Mouse (Mus musculus) ES-E14 (cell line): ENCODE data around the gene Sun1.

ENCODE experiments used
- HCFC1 ChIP-seq: IDR thresholded peaks from 2 replicates; pipeline ENCODE4 v1.6.1; 2012; ENCODE audit warnings: low read length, inconsistent platforms, borderline replicate concordance; ENCODE audit not compliant: insufficient read depth
- MAFK ChIP-seq: IDR thresholded peaks from 2 replicates; pipeline ENCODE4 v1.6.1; 2014; ENCODE audit warnings: mild to moderate bottlenecking, low read depth, low read length, inconsistent platforms; ENCODE audit not compliant: insufficient read depth
- ZC3H11A ChIP-seq: IDR thresholded peaks from 2 replicates; pipeline ENCODE4 v1.6.1; 2012; ENCODE audit warnings: low read depth, mild to moderate bottlenecking, inconsistent platforms, low read length, borderline replicate concordance
- ZNF384 ChIP-seq: IDR thresholded peaks from 2 replicates; pipeline ENCODE4 v1.6.1; 2012; ENCODE audit warnings: low read depth, low read length, inconsistent platforms

DNA sequence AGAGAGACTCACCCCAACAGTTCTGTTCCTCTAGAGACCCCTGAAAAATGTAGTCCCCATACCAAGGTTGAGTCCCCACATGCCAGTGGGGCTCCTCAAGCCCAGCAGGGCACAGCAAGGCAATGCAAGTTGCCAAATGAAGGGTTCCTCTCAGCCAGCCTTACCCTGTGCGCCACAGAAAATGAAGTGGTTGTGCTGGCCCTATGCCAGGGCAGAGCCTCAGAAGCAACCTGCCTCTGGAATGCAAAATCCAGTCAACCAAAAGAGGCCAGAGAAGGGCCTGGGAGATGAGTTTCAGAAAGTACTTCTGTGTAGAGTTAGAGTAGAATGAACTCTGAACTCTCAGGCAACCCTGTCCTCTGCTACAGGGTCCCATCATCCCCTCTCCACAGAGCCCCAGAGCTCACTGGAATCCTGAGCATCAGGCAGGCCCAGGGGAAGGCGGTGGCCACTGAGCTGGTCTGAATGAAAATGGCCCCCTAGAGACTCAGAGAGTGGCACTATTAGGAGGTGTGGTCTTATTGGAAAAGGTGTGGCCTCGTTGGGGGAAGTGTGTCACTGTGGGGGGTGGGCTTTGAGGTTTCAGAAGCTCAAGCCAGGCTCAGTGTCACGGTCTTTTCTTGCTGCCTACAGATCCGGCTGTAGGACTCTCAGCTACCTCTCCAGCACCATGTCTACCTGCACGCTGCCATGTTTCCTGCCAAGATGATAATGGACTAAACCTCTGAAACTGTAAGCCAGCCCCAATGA lies 91.5 kb downstream of the Sun1 start:
- TF ChIP-seq ZC3H11A (no peak), MAFK (no peak), HCFC1 (no peak), ZNF384 (no peak)
